Comparison of ENCODE assay signal across 8 mouse cellular contexts in the genomic region with DNA sequence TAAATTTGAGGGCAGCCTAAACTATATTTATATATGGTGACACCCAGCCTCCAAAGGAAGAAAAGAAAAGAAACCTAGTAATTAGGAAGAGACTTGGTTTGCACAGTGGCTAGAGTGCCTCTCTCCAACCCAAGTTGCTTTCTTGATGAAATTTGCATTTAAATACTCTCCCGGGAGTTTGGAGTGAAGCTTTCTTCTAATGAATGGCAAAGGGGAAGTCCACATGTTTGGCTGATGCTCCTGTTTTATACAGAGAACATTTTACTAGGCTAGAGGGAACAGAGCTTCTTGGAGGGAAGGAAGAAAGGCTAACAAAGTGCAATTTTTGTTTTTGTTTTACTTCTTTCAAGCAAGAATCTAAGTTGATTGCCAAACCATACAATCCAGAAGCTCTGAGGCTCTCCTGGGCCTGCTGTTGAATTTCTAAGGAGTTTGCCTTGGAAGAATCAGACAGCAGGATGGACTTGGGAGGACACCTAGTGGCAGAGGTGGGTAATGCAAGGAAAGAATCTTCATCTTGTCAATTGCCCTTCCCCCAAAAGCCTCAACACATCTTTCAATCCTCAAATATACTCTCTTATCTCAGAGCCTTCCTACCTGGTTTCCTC. TPM values are rescaled to one million over a fixed set of nuclear protein-coding genes. Genes with fewer than 3 reads are reported as not detected.
A peak's percentile ranks its signal among the peaks of the same experiment; 100 is the strongest.
DNase-seq lines count a peak whose midpoint lies in the region; ATAC-seq and TF ChIP-seq lines count a peak whose summit lies in the region.

No protein-coding gene starts in this region.

- H3K4me2 ChIP-seq in heart, postnatal 0 days (ENCODE audit: low read depth, low read length), result no peak overlapping the region
- no peak overlapping the region for H3K4me2 ChIP-seq in lung, embryonic 14.5 days

- H3K27ac ChIP-seq in brown adipose tissue, adult 24 weeks (replicated peaks; ENCODE audit: low read depth, low read length), result peak overlapping the region; percentile 6; the same call in 1 of the 2 replicates
- peak overlapping the region; percentile 100 for H3K27ac ChIP-seq in forebrain, embryonic 10.5 days
- peak overlapping the region; percentile 40 for H3K27ac ChIP-seq in heart, postnatal 0 days (ENCODE audit: low read depth)
- no peak overlapping the region for H3K27ac ChIP-seq in lung, embryonic 14.5 days (ENCODE audit: low read depth)

- ATAC-seq in G1E (ENCODE audit: extremely low read depth, insufficient number of reproducible peaks, low FRiP score, poor library complexity, severe bottlenecking), result no peak
- ATAC-seq in heart, postnatal 0 days (ENCODE audit: insufficient read depth, low read depth), result no peak
- no peak for ATAC-seq in lung, embryonic 14.5 days (ENCODE audit: insufficient read depth)

- no peaks in the 10 kb centered on the region for H3K9me3 ChIP-seq in G1E (replicated peaks)
- no peaks in the 10 kb centered on the region for H3K9me3 ChIP-seq in forebrain, embryonic 10.5 days
- no peaks in the 10 kb centered on the region for H3K9me3 ChIP-seq in heart, postnatal 0 days (replicated peaks; ENCODE audit: control insufficient read depth, low read length)
- H3K9me3 ChIP-seq in lung, embryonic 14.5 days (ENCODE audit: low read depth, low read length), result no peaks in the 10 kb centered on the region

- H3K27me3 ChIP-seq in G1E (ENCODE audit: insufficient read depth, low read length), result peaks cover 32% of the 10 kb centered on the region
- H3K27me3 ChIP-seq in forebrain, embryonic 10.5 days (ENCODE audit: poor library complexity, severe bottlenecking), result no peaks in the 10 kb centered on the region
- H3K27me3 ChIP-seq in heart, postnatal 0 days (ENCODE audit: control insufficient read depth, insufficient read depth, low read length), result no peaks in the 10 kb centered on the region
- H3K27me3 ChIP-seq in lung, embryonic 14.5 days (ENCODE audit: insufficient read depth, low read length), result no peaks in the 10 kb centered on the region

- no peak for TF ChIP-seq EP300 in heart, postnatal 0 days (IDR thresholded peaks at IDR 0.05; ENCODE audit: low read depth)

- peaks cover 44% of the 10 kb centered on the region for H3K4me1 ChIP-seq in G1E (ENCODE audit: insufficient read depth, low read depth, low read length)
- peaks cover 12% of the 10 kb centered on the region; the same call in 1 of the 2 replicates for H3K4me1 ChIP-seq in brown adipose tissue, adult 24 weeks (ENCODE audit: control insufficient read depth, insufficient read depth, insufficient read length, low read length)
- H3K4me1 ChIP-seq in forebrain, embryonic 10.5 days, result peaks cover 70% of the 10 kb centered on the region
- peaks cover 16% of the 10 kb centered on the region for H3K4me1 ChIP-seq in heart, postnatal 0 days (ENCODE audit: control insufficient read depth, insufficient read depth)
- peaks cover 13% of the 10 kb centered on the region for H3K4me1 ChIP-seq in lung, embryonic 14.5 days (ENCODE audit: insufficient read depth)

- no peak overlapping the region for H3K9ac ChIP-seq in heart, postnatal 0 days (replicated peaks; ENCODE audit: low read depth, low read length)
- H3K9ac ChIP-seq in lung, embryonic 14.5 days, result no peak overlapping the region

- H3K4me3 ChIP-seq in G1E (ENCODE audit: low read depth, low read length), result no peak overlapping the region
- H3K4me3 ChIP-seq in brown adipose tissue, adult 24 weeks (ENCODE audit: insufficient read depth, low read depth, low read length), result no peak overlapping the region
- H3K4me3 ChIP-seq in forebrain, embryonic 10.5 days, result peak overlapping the region; percentile 16; the same call in 1 of the 2 replicates
- no peak overlapping the region for H3K4me3 ChIP-seq in heart, postnatal 0 days (ENCODE audit: low read depth, low read length)
- H3K4me3 ChIP-seq in lung, embryonic 14.5 days (ENCODE audit: low read depth, low read length), result no peak overlapping the region

- TF ChIP-seq CTCF in G1E (IDR thresholded peaks at IDR 0.05; ENCODE audit: low read depth, low read length), result peak; percentile 91
- TF ChIP-seq CTCF in heart, postnatal 0 days (IDR thresholded peaks at IDR 0.05; ENCODE audit: low read depth), result peak; percentile 98
- peak; percentile 98 for TF ChIP-seq CTCF in lung, embryonic 14.5 days (IDR thresholded peaks at IDR 0.05; ENCODE audit: low read depth)

- peak; percentile 44 for DNase-seq in G1E (ENCODE audit: low spot score)
- peak; percentile 73 for DNase-seq in forebrain, embryonic 10.5 days (ENCODE audit: extremely low spot score, low spot score)
- DNase-seq in heart, postnatal 0 days (ENCODE audit: low spot score), result peak; percentile 80
- peak; percentile 78 to 94 for DNase-seq in layer of hippocampus, adult 18-20 months (ENCODE audit: low spot score in 2 of 2)
- peak; percentile 94 for DNase-seq in lung, embryonic 14.5 days
- peak; percentile 78 for DNase-seq in ovary, postnatal 14 days (ENCODE audit: low spot score)
- peak; percentile 19 to 47 for DNase-seq in thymus, postnatal 36 days

- H3K36me3 ChIP-seq in G1E (replicated peaks), result no peaks in the 10 kb centered on the region
- peaks cover 6% of the 10 kb centered on the region; the same call in 1 of the 2 replicates for H3K36me3 ChIP-seq in forebrain, embryonic 10.5 days (replicated peaks)
- no peaks in the 10 kb centered on the region for H3K36me3 ChIP-seq in heart, postnatal 0 days (replicated peaks; ENCODE audit: control insufficient read depth, insufficient read depth, low read length)
- no peaks in the 10 kb centered on the region for H3K36me3 ChIP-seq in lung, embryonic 14.5 days (ENCODE audit: insufficient read depth)

- 14% methylated on average over 1 of the region's 1 CpGs for WGBS in forebrain, embryonic 10.5 days
- WGBS in heart, postnatal 0 days, result 35% methylated on average over 1 of the region's 1 CpGs
- 55% methylated on average over 1 of the region's 1 CpGs for WGBS in lung, embryonic 14.5 days

RNA-seq across cellular contexts. Expression of a gene that starts 16.8 kb away (rescaled TPM):
- 169 and 174 TPM in 2 replicates for total RNA-seq in G1E (2014; fragmentation: Nextera tagmentation)
- total RNA-seq in G1E (2017), result 116 and 129 TPM in 2 replicates
- polyA plus RNA-seq in G1E (2012), result 33.7 and 39.3 TPM in 2 replicates
- polyA plus RNA-seq in brown adipose tissue, adult 24 weeks (2012; ENCODE audit: insufficient read depth, insufficient read length, missing spikeins), result 74.3 and 90.1 TPM in 2 replicates
- polyA plus RNA-seq in forebrain, embryonic 10.5 days (2016; fragmentation: Nextera tagmentation; extraction: Ambion mirVana), result 43.8 and 50.2 TPM in 2 replicates
- total RNA-seq in heart, postnatal 0 days (2014; rRNA removed; ENCODE audit: low replicate concordance), result 236 and 250 TPM in 2 replicates
- polyA plus RNA-seq in heart, postnatal 0 days (2015; fragmentation: Nextera tagmentation; extraction: Ambion mirVana), result 40.2 and 41.4 TPM in 2 replicates
- total RNA-seq in layer of hippocampus, adult 18-20 months (2021), result 100 to 1,000 TPM; 219 to 233 TPM
- polyA plus RNA-seq in lung, embryonic 14.5 days (2014; fragmentation: Nextera tagmentation; extraction: Ambion mirVana), result 103 and 107 TPM in 2 replicates

RNA-seq across cellular contexts. Expression of a gene that starts 50.6 kb away (rescaled TPM):
- total RNA-seq in G1E (2014; fragmentation: Nextera tagmentation) (5.8 and 6.6 TPM in 2 replicates), G1E (2017) (80.6 and 87.6 TPM in 2 replicates)
- 52.2 and 74.9 TPM in 2 replicates for polyA plus RNA-seq in G1E (2012)
- polyA plus RNA-seq in brown adipose tissue, adult 24 weeks (2012; ENCODE audit: insufficient read depth, insufficient read length, missing spikeins), result 1,258 and 1,341 TPM in 2 replicates
- polyA plus RNA-seq in forebrain, embryonic 10.5 days (2016; fragmentation: Nextera tagmentation; extraction: Ambion mirVana), result 299 and 315 TPM in 2 replicates
- 144 and 214 TPM in 2 replicates for total RNA-seq in heart, postnatal 0 days (2014; rRNA removed; ENCODE audit: low replicate concordance)
- 953 and 982 TPM in 2 replicates for polyA plus RNA-seq in heart, postnatal 0 days (2015; fragmentation: Nextera tagmentation; extraction: Ambion mirVana)
- total RNA-seq in layer of hippocampus, adult 18-20 months (2021), result 100 to 1,000 TPM; 198 to 204 TPM
- polyA plus RNA-seq in lung, embryonic 14.5 days (2014; fragmentation: Nextera tagmentation; extraction: Ambion mirVana), result 313 TPM in 2 replicates

Comparison
In these comparisons a context has a peak if more than half of its experiments do, and no peak if none do; other contexts are left out.
1. DNase-seq: peak in every context shown above with its lines; median percentile 94 in lung, embryonic 14.5 days; 86 in layer of hippocampus, adult 18-20 months; 80 in heart, postnatal 0 days; 78 in ovary, postnatal 14 days; 73 in forebrain, embryonic 10.5 days; 44 in G1E; 33 in thymus, postnatal 36 days.